Mouse (Mus musculus) bone marrow, adult 2 months (tissue): ENCODE data around the gene Acta2. TPM values are rescaled to one million over a fixed set of nuclear protein-coding genes. Genes with fewer than 3 reads are reported as not detected.

ENCODE experiments used
- H3K27ac ChIP-seq: fragments of 200-500 bp; 2 replicates; pipeline ENCODE4 v1.5.1; 2012; ENCODE audit warnings: low read depth, mild to moderate bottlenecking, control low read depth, inconsistent platforms, low read length; ENCODE audit not compliant: control insufficient read depth, poor library complexity, insufficient read depth
- H3K4me1 ChIP-seq: fragments of 200-500 bp; 2 replicates; pipeline ENCODE4 v1.6.1; 2011; ENCODE audit warnings: low read length; ENCODE audit not compliant: control insufficient read depth, insufficient read depth
- H3K4me3 ChIP-seq: fragments of 200-500 bp; replicated peaks from 2 replicates; pipeline ENCODE3; 2011; ENCODE audit warnings: mild to moderate bottlenecking, low read depth, low read length, control low read depth; ENCODE audit not compliant: control insufficient read depth
- CTCF ChIP-seq: fragments of 200-500 bp; IDR thresholded peaks from 2 replicates; pipeline ENCODE4 v1.5.1; 2011; ENCODE audit warnings: low read length, control low read depth; ENCODE audit not compliant: control insufficient read depth, insufficient read depth
- POLR2A ChIP-seq: fragments of 200-500 bp; IDR thresholded peaks from 2 replicates; pipeline ENCODE4 v1.6.1; 2011; ENCODE audit warnings: low read depth, mild to moderate bottlenecking, control low read depth, low read length, borderline replicate concordance; ENCODE audit not compliant: control insufficient read depth
- WGBS: fragments of 180-500 bp; shearing (Covaris S2); methylation state at CpG from one replicate; pipeline ENCODE4 v1.1.7; 2018; 5-methylcytosine and 5-hydroxymethylcytosine counted together
- polyA plus RNA-seq: library from polyadenylated mRNA; stranded (reverse); fragments of >200 nt; gene quantifications from 2 replicates; pipeline ENCODE4 v1.2.4, GENCODE M21; 2011; ENCODE audit warnings: low replicate concordance; ENCODE audit not compliant: missing spikeins, insufficient read depth, insufficient read length

The Acta2 gene
- polyA plus RNA-seq, 1 experiment = 33.5 TPM

DNA sequence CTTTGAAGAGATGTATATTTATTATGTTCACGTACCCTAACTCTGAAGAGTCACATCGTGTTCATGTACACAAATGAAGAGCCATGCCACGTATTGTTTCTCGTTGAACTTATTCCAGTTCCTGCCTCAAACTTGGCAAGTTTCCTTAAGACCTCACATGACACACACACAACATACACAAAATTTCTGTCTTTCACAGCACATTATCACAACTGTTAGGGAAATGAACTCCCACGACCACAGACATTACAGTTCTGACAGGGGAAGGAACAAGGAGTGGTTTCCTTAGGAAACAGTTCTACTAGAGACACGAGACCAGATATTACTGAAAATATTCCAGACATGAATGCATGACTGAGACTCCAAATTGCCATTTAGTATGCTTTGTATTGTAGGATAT lies 28.2 kb upstream of the Acta2 start:
- Histone ChIP-seq H3K4me3 (no peak overlapping the region), H3K27ac (no peak overlapping the region), H3K4me1 (no peaks in the 10 kb centered on the region; the same call in 1 of the 2 replicates)
- WGBS = 24% methylated on average over 6 of the region's 6 CpGs
- TF ChIP-seq POLR2A (no peak), CTCF (no peak)

GRCm38 (mm10) chr19:34278078-34278477 lies 22.7 kb upstream of the Acta2 start:
- WGBS = 85% methylated on average over 3 of the region's 3 CpGs
- no peak overlapping the region for H3K4me3 ChIP-seq
- H3K27ac ChIP-seq = no peak overlapping the region
- no peak for TF ChIP-seq POLR2A
- no peak for TF ChIP-seq CTCF
- no peaks in the 10 kb centered on the region for H3K4me1 ChIP-seq

GRCm38 (mm10) chr19:34273073-34273472 lies 17.7 kb upstream of the Acta2 start:
- Histone ChIP-seq H3K27ac (no peak overlapping the region), H3K4me1 (peaks cover 2% of the 10 kb centered on the region; the same call in 1 of the 2 replicates), H3K4me3 (no peak overlapping the region)
- TF ChIP-seq POLR2A (no peak), CTCF (no peak)
- 90% methylated on average over 1 of the region's 1 CpGs for WGBS

DNA sequence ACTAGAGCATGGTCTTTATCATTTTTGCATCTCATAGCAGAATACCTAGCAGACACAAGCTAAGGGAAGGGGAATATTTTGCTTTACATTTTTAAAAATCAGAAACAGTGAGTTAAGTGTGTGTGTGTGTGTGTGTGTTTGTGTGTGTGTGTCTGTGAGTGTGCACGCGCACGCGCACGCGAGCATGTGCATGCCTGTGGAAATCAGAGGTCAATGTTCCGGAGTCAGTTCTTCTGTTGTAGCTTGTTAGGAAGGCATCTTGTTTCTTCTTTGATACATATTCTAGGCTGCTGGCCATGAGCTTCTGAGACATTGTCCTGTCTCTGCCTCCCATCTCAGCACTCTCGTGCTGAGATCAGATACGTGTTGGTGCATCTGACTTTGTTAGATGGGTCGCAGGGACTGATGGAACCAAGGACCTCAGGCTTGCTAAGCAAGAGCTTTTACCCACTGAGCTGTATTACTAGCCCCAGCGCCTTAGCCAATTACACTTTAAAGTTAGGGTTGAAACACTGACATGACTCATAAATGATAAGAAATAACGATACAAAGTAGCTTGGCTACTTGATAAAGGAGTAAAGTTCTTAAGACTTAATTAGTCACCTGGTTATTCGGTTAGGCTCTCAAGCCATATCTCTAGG lies 15.6 kb upstream of the Acta2 start:
- Histone ChIP-seq H3K4me3 (peak overlapping the region; percentile 31), H3K27ac (no peak overlapping the region), H3K4me1 (peaks cover 2% of the 10 kb centered on the region; the same call in 1 of the 2 replicates)
- whole genome bisulfite sequencing = 89% methylated on average over 13 of the region's 13 CpGs
- no peak for TF ChIP-seq POLR2A
- no peak for TF ChIP-seq CTCF

- H3K27ac ChIP-seq = peak overlapping the region; percentile 53
- 38% methylated on average over 11 of the region's 11 CpGs for WGBS
- TF ChIP-seq CTCF = no peak
- TF ChIP-seq POLR2A = no peak
- no peak overlapping the region for H3K4me3 ChIP-seq
- H3K4me1 ChIP-seq = peaks cover 2% of the 10 kb centered on the region; the same call in 1 of the 2 replicates
Measured at GRCm38 (mm10) chr19:34270106-34270726, 14.8 kb upstream of the Acta2 start.

DNA sequence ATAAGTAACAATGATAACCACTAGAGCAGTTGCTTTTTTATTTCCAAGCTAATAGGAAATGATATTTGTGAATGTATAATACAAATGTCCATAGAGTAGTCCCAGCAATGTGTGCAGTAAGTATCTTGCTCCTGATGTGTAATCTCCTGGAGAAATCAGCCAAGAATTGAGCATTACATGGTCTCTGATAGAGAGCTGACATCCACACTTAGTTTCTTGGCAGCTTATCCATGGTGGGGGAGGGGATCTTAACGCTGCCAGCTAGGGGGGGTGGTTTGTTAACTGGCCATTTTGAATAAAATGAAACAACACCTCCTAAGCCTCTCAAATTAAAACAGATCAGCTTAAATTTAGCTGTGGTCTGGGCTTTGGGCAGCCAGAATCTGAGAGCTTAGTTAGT lies 13.6 kb upstream of the Acta2 start:
- 59% methylated on average over 1 of the region's 1 CpGs for WGBS
- TF ChIP-seq CTCF (no peak), POLR2A (no peak)
- Histone ChIP-seq H3K27ac (no peak overlapping the region), H3K4me1 (peaks cover 2% of the 10 kb centered on the region; the same call in 1 of the 2 replicates), H3K4me3 (no peak overlapping the region)

GRCm38 (mm10) chr19:34265604-34266193 lies 10.3 kb upstream of the Acta2 start:
- Histone ChIP-seq H3K4me1 (no peaks in the 10 kb centered on the region; the same call in 1 of the 2 replicates), H3K27ac (no peak overlapping the region), H3K4me3 (no peak overlapping the region)
- 72% methylated on average over 5 of the region's 5 CpGs for WGBS
- TF ChIP-seq CTCF (no peak), POLR2A (no peak)

GRCm38 (mm10) chr19:34262273-34262974 lies 7.0 kb upstream of the Acta2 start:
- Histone ChIP-seq H3K4me1 (no peaks in the 10 kb centered on the region; the same call in 1 of the 2 replicates), H3K4me3 (no peak overlapping the region), H3K27ac (no peak overlapping the region)
- WGBS = 35% methylated on average over 2 of the region's 2 CpGs
- no peak for TF ChIP-seq POLR2A
- no peak for TF ChIP-seq CTCF
